Mouse (Mus musculus): ENCODE measurements around the gene Insyn1. TPM values are rescaled to one million over a fixed set of nuclear protein-coding genes. Genes with fewer than 3 reads are reported as not detected.
A peak's percentile ranks its signal among the peaks of the same experiment; 100 is the strongest.

The Insyn1 gene
- 6.7 and 7.2 TPM in 2 replicates for polyA plus RNA-seq (2015; fragmentation: Nextera tagmentation; extraction: Ambion mirVana)

- Histone ChIP-seq H3K4me1 (ENCODE audit: control insufficient read depth, insufficient read depth, low read length) (peaks cover 26% of the 10 kb centered on the region), H3K4me2 (ENCODE audit: low read length) (peak within 1 kb of the TSS; percentile 97), H3K9me3 (replicated peaks; ENCODE audit: control insufficient read depth, low read length, poor library complexity, severe bottlenecking) (no peaks in the 10 kb centered on the region), H3K27ac (ENCODE audit: low read length) (peak within 1 kb of the TSS; percentile 93), H3K9ac (ENCODE audit: low read depth, low read length) (peak within 1 kb of the TSS; percentile 94), H3K4me3 (ENCODE audit: low read depth, low read length) (peak within 1 kb of the TSS; percentile 57), H3K36me3 (ENCODE audit: control insufficient read depth, insufficient read depth, low read length) (no peaks in the 10 kb centered on the region), H3K27me3 (ENCODE audit: control insufficient read depth, insufficient read depth, low read depth, low read length) (no peaks in the 10 kb centered on the region)
- ATAC-seq = peak; percentile 67
- under 1% methylated on average over 69 of the region's 104 CpGs for WGBS
Observed at GRCm38 (mm10) chr9:58487851-58488801, at the start of gene Insyn1. Gene Insyn1, plus strand, starts transcription at chr9:58488603.

GRCm38 (mm10) chr9:58438921-58439396 is 49.4 kb upstream of the Insyn1 start:
- Histone ChIP-seq H3K36me3 (ENCODE audit: control insufficient read depth, insufficient read depth, low read length) (no peaks in the 10 kb centered on the region), H3K4me3 (ENCODE audit: low read depth, low read length) (no peak overlapping the region), H3K27ac (ENCODE audit: low read length) (peak overlapping the region; percentile 72), H3K4me1 (ENCODE audit: control insufficient read depth, insufficient read depth, low read length) (peaks cover 28% of the 10 kb centered on the region), H3K4me2 (ENCODE audit: low read length) (0 out of 2 replicates have a peak overlapping the region, but pooled peaks have one; percentile 23), H3K9ac (ENCODE audit: low read depth, low read length) (peak overlapping the region; percentile 47; the same call in 1 of the 2 replicates), H3K9me3 (replicated peaks; ENCODE audit: control insufficient read depth, low read length, poor library complexity, severe bottlenecking) (no peaks in the 10 kb centered on the region), H3K27me3 (ENCODE audit: control insufficient read depth, insufficient read depth, low read depth, low read length) (no peaks in the 10 kb centered on the region)
- 33% methylated on average over 22 of the region's 22 CpGs for WGBS
- no peak; the same call in 1 of the 2 replicates for ATAC-seq

- 62% methylated on average over 6 of the region's 6 CpGs for WGBS
- H3K4me1 ChIP-seq (ENCODE audit: control insufficient read depth, insufficient read depth, low read length) = peaks cover 28% of the 10 kb centered on the region
- H3K4me3 ChIP-seq (ENCODE audit: low read depth, low read length) = no peak overlapping the region
- H3K36me3 ChIP-seq (ENCODE audit: control insufficient read depth, insufficient read depth, low read length) = no peaks in the 10 kb centered on the region
- H3K4me2 ChIP-seq (ENCODE audit: low read length) = no peak overlapping the region
- no peaks in the 10 kb centered on the region for H3K9me3 ChIP-seq (replicated peaks; ENCODE audit: control insufficient read depth, low read length, poor library complexity, severe bottlenecking)
- H3K27me3 ChIP-seq (ENCODE audit: control insufficient read depth, insufficient read depth, low read depth, low read length) = no peaks in the 10 kb centered on the region
- peak; percentile 41; the same call in 1 of the 2 replicates for ATAC-seq
- H3K27ac ChIP-seq (ENCODE audit: low read length) = no peak overlapping the region
- H3K9ac ChIP-seq (ENCODE audit: low read depth, low read length) = no peak overlapping the region
Observed at GRCm38 (mm10) chr9:58440100-58440499, 48.3 kb upstream of the Insyn1 start.

GRCm38 (mm10) chr9:58440614-58441013 is 47.8 kb upstream of the Insyn1 start:
- no peaks in the 10 kb centered on the region for H3K9me3 ChIP-seq (replicated peaks; ENCODE audit: control insufficient read depth, low read length, poor library complexity, severe bottlenecking)
- H3K4me2 ChIP-seq (ENCODE audit: low read length) = no peak overlapping the region
- H3K9ac ChIP-seq (ENCODE audit: low read depth, low read length) = no peak overlapping the region
- H3K27me3 ChIP-seq (ENCODE audit: control insufficient read depth, insufficient read depth, low read depth, low read length) = no peaks in the 10 kb centered on the region
- no peak overlapping the region for H3K27ac ChIP-seq (ENCODE audit: low read length)
- no peak overlapping the region for H3K4me3 ChIP-seq (ENCODE audit: low read depth, low read length)
- H3K4me1 ChIP-seq (ENCODE audit: control insufficient read depth, insufficient read depth, low read length) = peaks cover 28% of the 10 kb centered on the region
- no peaks in the 10 kb centered on the region for H3K36me3 ChIP-seq (ENCODE audit: control insufficient read depth, insufficient read depth, low read length)
- no peak for ATAC-seq

DNA sequence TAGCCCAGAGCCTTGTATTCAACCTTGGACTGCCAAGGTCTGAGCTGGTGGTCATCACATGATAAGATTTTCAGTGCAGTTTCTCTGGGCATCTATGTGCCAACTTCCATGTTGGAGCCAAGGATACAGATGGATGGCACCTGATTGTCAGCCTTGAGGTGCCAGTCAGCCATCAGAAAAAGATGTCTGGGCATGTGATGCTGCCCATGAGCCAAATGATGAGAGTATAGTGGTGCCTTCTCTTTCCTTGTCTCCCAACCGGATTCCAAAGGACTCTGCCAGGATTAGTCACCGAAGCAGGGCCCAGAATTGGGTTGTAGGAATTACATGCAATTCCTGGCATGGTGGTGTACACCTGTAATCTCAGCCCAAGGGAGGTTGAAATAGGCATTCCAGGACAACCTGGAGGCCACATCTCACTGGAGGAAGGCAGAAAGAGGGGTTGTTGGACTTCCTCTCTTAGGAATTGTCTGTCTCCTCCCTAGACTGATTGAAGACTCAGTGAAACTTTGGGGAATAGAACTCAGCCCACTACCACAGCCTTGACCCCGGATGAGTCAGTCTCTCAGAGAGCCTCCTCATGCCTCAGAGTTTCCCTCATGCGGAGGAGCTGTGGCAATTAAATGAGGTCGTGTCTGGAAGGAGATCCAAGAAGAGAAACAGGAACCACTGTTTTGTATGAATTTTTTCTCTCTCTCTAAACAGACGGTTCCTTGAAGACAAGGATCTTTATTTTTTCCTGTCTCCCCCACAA is 46.9 kb upstream of the Insyn1 start:
- 78% methylated on average over 6 of the region's 6 CpGs for WGBS
- ATAC-seq = no peak
- Histone ChIP-seq H3K36me3 (ENCODE audit: control insufficient read depth, insufficient read depth, low read length) (no peaks in the 10 kb centered on the region), H3K9ac (ENCODE audit: low read depth, low read length) (no peak overlapping the region), H3K27ac (ENCODE audit: low read length) (no peak overlapping the region), H3K27me3 (ENCODE audit: control insufficient read depth, insufficient read depth, low read depth, low read length) (no peaks in the 10 kb centered on the region), H3K4me1 (ENCODE audit: control insufficient read depth, insufficient read depth, low read length) (peaks cover 24% of the 10 kb centered on the region), H3K4me2 (ENCODE audit: low read length) (no peak overlapping the region), H3K9me3 (replicated peaks; ENCODE audit: control insufficient read depth, low read length, poor library complexity, severe bottlenecking) (no peaks in the 10 kb centered on the region), H3K4me3 (ENCODE audit: low read depth, low read length) (no peak overlapping the region)

DNA sequence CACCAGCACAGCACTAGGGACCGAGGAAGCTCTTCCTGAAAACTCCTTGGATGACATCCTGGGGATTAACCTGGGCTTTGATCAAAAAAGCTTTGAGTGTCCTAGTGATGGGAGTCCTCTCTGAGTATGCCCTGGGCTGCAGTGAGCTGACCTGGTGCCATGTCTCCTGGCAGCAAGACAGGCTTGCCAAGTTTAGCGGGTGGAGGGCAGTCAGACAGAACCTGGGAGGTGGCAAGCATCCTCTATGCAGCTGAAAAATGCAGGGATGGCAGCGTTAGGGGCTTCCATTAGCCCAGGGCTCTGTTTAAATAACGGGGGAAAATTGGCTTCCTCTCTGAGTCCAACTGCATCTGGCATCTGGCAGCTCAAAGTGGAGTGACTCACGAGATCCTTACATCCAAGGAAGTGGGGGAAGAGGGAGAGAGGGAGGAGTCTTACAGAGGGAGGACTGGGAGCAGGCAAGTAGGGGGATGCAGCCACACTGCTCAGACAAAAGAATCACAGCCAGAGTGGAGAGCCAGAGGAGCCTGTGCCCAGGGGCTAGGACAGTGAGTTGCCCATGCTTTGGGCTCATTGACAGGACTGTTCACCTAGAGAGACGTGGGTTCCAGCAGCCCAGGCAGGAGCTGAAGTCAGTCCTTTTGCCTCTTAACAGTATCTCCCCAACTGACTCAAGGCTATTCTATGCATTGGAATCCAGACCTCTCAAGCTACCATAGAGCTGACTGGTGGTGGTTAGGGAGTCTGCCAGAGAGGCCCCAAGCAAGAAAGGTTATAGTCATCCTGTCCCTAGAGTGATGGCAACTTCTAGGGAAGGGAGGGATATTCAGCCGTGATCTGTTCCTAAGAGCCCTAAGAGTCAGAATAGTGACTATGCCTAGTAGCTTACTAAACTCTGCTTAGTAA is 46.0 kb upstream of the Insyn1 start:
- peaks cover 26% of the 10 kb centered on the region for H3K4me1 ChIP-seq (ENCODE audit: control insufficient read depth, insufficient read depth, low read length)
- no peaks in the 10 kb centered on the region for H3K36me3 ChIP-seq (ENCODE audit: control insufficient read depth, insufficient read depth, low read length)
- ATAC-seq = no peak
- no peak overlapping the region for H3K4me3 ChIP-seq (ENCODE audit: low read depth, low read length)
- H3K27ac ChIP-seq (ENCODE audit: low read length) = 0 out of 2 replicates have a peak overlapping the region, but pooled peaks have one; percentile 35
- H3K9ac ChIP-seq (ENCODE audit: low read depth, low read length) = no peak overlapping the region
- H3K27me3 ChIP-seq (ENCODE audit: control insufficient read depth, insufficient read depth, low read depth, low read length) = no peaks in the 10 kb centered on the region
- H3K9me3 ChIP-seq (replicated peaks; ENCODE audit: control insufficient read depth, low read length, poor library complexity, severe bottlenecking) = no peaks in the 10 kb centered on the region
- no peak overlapping the region for H3K4me2 ChIP-seq (ENCODE audit: low read length)
- 46% methylated on average over 7 of the region's 7 CpGs for WGBS

GRCm38 (mm10) chr9:58443061-58443460 is 45.3 kb upstream of the Insyn1 start:
- Histone ChIP-seq H3K4me2 (ENCODE audit: low read length) (no peak overlapping the region), H3K4me3 (ENCODE audit: low read depth, low read length) (no peak overlapping the region), H3K27ac (ENCODE audit: low read length) (no peak overlapping the region), H3K36me3 (ENCODE audit: control insufficient read depth, insufficient read depth, low read length) (no peaks in the 10 kb centered on the region), H3K9me3 (replicated peaks; ENCODE audit: control insufficient read depth, low read length, poor library complexity, severe bottlenecking) (no peaks in the 10 kb centered on the region), H3K9ac (ENCODE audit: low read depth, low read length) (no peak overlapping the region), H3K27me3 (ENCODE audit: control insufficient read depth, insufficient read depth, low read depth, low read length) (no peaks in the 10 kb centered on the region), H3K4me1 (ENCODE audit: control insufficient read depth, insufficient read depth, low read length) (peaks cover 24% of the 10 kb centered on the region)
- 85% methylated on average over 3 of the region's 3 CpGs for WGBS
- ATAC-seq = no peak

- Histone ChIP-seq H3K4me3 (ENCODE audit: low read depth, low read length) (no peak overlapping the region), H3K27me3 (ENCODE audit: control insufficient read depth, insufficient read depth, low read depth, low read length) (no peaks in the 10 kb centered on the region)
Observed at GRCm38 (mm10) chr9:58446829-58447228, 41.6 kb upstream of the Insyn1 start.

More at GRCm38 (mm10) chr9:58446829-58447228, 41.6 kb upstream of the Insyn1 start:
- Histone ChIP-seq H3K4me2 (ENCODE audit: low read length) (no peak overlapping the region), H3K9me3 (replicated peaks; ENCODE audit: control insufficient read depth, low read length, poor library complexity, severe bottlenecking) (no peaks in the 10 kb centered on the region), H3K9ac (ENCODE audit: low read depth, low read length) (no peak overlapping the region), H3K27ac (ENCODE audit: low read length) (no peak overlapping the region), H3K4me1 (ENCODE audit: control insufficient read depth, insufficient read depth, low read length) (peaks cover 13% of the 10 kb centered on the region), H3K36me3 (ENCODE audit: control insufficient read depth, insufficient read depth, low read length) (no peaks in the 10 kb centered on the region)
- no peak for ATAC-seq
- WGBS = 39% methylated on average over 4 of the region's 4 CpGs

Measured in midbrain, embryonic 16.5 days (tissue).